Mouse (Mus musculus) thymus, postnatal 4 days (tissue): ENCODE data around the gene Cby3.

Experiments used
- DNase-seq: peaks from one replicate; pipeline ENCODE4 v3.0.0; 2021

The Cby3 gene

DNA sequence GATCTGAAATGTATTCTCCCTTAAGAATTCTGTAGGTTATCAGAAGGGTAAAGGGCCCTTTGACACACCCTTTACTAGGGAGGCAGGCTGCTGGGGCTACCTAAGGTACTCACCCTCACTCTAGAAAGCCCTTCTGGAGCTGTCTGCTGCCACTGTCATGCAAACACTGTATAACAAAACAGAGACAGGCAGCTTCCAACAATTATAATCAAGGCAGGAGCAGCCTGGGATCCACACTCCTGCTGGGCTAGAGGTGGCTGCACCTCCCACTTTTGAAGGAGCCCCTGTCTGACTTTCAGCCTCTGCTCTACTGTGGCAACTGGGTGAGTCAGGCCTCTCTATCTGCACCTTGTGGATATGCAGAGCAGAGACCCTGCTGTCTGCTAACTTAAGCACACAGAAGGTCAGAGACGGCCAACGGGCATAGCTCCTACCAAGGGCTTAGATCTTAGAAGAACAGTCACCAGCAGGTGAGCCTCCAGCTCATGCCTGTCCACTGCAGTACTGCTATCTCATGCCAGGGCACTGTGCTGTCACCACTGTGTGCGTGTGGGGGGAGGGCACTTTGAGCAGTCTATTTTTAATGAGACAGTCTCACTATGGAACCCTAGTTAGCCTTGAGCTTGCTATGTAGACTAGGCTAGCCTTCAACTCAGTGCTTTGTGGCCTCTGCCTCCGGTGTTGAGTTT, 37.2 kb downstream of the Cby3 start:
- DNase-seq, result peak; percentile 1

DNA sequence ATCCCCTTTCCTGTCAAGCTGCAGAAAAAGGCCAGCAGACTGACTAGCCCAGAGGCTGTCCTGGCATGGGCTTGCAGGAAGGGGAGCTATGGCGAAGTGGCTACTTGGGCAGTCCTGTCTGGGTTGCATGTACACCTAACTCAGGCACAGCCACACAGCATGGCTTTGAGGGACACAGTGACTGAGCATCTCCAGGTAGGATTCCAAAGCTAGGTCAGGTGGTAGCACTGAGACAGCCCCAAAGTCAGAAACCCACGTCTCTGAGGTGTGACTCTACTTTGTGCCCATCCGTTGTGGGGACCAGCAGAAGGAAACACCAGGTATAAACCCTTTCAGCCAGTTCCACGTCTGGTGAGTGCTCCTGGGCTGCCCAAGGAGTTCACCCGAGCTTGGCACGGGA, 39.0 kb downstream of the Cby3 start:
- DNase-seq, result no peak

DNA sequence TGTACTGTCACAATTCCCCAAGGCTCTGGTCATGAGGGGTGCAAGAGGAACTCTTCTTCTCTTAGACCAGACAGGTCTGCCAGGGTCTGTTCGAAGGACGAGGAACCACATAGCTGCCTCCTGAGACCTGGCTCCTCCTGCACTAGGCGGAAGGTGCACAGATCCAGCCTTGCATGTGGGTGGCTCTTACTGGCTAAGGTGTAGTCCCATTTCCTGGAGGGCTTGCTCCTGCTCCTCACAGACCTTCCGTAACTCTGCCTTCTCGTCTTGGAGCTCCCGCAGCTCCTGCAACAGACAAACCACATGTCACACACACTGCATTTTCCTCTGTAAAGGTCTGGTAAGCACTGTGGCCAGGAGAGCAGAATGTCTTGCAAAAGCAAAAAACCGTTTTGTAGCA, 40.5 kb downstream of the Cby3 start:
- no peak for DNase-seq

DNA sequence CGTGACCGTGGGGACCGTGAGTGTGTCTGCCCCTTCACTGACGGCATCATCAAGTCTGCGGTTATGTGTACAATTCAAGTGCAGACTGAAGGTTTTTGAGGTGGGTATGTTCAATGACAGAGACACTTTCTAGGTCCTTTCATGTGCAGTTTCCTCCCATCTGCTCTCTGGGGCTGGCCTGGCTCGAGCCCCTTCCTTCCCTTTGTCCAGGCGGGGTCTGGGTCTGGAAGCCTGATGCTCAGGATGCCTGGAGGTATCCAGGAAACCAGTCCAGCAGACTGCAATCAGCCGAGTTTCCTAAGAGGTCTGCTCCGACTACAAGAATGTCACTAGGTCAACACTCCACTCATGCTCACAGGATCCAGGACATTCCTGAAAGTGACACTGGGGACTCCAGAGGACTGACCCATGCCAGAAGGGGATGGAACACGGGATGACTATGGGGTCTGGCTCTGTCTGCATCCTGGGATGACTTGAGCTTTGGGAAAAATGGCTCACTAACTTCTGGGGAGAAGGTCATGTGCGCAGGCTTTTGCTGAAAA, 42.6 kb downstream of the Cby3 start:
- no peak for DNase-seq

DNA sequence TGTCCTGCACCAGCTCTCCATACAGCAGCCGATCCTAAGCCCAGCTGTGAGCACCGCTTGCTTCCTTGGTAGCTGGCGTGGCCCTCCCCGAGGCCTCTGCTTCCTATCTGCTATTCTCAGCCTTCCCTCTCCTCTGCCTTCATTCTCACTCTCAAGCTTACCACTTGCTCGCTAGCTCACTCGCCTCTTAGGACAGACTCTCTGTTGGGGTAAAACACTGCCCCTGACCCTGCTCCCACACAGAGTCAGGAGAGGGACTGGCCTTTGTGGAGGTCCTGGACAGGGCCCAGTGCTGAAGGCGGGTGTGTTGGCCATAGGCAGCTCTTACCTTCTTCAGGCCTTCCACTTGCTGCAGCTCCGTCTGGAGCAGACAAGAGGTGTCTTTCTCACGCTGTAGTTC, 43.1 kb downstream of the Cby3 start:
- DNase-seq, result no peak

DNA sequence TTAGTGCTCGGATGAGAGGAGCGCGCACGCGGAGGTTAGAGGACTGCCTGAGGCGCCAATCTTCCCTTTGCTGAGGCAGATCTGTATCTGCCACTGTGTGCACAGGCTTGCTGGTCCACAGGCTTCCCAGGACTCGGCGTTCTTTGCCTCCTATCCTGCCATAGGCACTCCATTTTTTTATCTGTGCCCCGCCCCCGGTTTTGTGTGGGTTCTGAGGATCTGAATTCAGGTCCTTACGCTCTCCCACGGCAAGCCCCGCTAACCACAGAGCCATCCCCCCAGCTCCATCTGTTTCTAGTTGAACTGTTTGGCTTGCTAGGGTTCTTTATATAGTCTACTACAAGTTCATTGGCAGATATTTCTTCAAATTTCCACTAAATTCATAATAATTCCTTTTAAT, 44.5 kb downstream of the Cby3 start:
- DNase-seq, result no peak

DNA sequence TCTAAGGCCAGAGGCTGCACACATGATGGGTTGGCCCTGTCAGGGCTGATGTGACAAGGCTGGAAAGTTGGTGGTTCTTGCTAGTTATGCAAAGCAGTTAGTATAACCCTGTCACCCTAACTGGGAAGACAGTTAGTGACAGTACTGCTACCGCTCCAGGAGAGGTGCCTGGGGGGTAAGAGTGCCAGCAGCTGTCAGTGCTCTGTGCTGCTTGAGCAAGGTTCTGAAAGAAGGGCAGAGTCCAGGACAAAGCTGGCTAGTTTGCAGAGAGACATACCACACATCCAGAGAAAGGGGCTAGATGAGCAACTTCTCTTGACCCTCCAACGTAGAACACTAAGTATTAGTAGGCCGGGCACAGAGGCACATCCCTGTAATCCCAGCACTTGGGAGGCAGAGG, 48.2 kb downstream of the Cby3 start:
- peak; percentile 1 for DNase-seq

DNA sequence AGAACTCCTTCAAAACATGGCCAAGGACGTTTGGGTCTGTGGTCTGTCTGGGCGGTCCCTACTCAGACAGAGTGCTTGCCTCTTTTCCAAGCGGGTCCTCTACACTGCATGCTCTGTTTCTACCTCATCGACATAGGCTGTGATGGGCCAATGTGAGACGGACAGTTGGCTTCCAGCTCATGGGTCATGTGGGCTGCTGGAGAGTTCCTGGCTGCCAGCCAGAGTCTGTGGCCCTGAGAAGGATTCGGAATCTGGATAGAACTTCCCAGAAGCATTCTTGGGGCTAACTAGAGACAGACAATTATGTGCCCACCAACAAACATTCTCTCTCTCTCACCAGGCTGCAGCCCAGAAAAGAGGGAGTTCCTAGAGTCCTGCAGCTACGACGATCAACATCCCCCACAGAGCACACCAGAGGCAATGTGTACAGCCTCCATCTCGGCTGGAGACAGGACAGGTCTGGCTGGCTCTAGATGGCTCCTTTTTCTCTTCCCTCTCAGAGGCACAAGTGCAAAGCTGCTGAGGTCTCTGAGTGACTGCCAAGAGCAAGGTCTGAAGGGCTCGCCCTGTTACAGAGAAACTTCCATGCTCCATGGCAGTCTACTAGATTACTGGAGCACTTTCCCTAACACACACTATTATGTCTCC, 49.2 kb downstream of the Cby3 start:
- DNase-seq, result peak; percentile 3

DNA sequence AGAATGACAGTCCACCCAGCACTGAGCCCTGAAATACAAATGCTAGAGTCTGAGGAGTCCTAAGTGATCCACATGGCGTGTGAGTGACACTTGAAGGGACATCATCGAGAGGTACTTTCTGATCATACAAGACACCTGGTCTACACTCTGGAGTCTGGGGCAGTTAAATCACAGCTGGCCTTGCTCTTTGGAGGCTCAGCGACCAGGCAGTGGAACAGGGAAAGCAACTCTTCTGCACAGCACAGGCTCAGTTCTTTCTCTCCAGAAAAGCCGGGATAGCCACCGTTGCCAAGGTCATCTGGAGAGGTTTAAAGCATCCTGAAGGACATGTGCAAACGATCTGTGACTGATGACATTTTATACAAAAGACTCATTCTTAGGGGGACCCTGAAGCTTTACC, 53.0 kb downstream of the Cby3 start:
- no peak for DNase-seq
